Mouse (Mus musculus) stomach, postnatal 0 days (tissue): ENCODE measurements around the gene Ppp3ca. TPM values are rescaled to one million over a fixed set of nuclear protein-coding genes. Genes with fewer than 3 reads are reported as not detected.

Experiments
- ATAC-seq: fragments of 200-750 bp; cut with Nextera tagmentation; 2 replicates; pipeline ENCODE4 v1.8.0; 2017; ENCODE audit not compliant: low FRiP score, low TSS enrichment
- DNase-seq: peaks from one replicate; pipeline ENCODE4 v3.0.0-alpha.2; 2016; ENCODE audit warnings: low spot score
- H3K27ac ChIP-seq: fragments of 300-500 bp; sonication (generic); replicated peaks from 2 replicates; pipeline ENCODE4 v1.5.1; 2014; ENCODE audit warnings: mild to moderate bottlenecking, control low read depth
- H3K27me3 ChIP-seq: fragments of 300-500 bp; sonication (generic); 2 replicates; pipeline ENCODE4 v1.6.1; 2014; ENCODE audit warnings: low read length; ENCODE audit not compliant: control insufficient read depth, insufficient read depth
- H3K36me3 ChIP-seq: fragments of 300-500 bp; sonication (generic); 2 replicates; pipeline ENCODE4 v1.6.1; 2014; ENCODE audit warnings: low read length, mixed read lengths; ENCODE audit not compliant: control insufficient read depth, insufficient read depth
- H3K4me1 ChIP-seq: fragments of 300-500 bp; sonication (generic); replicated peaks from 2 replicates; pipeline ENCODE4 v1.6.1; 2014; ENCODE audit warnings: antibody characterized with exemption; ENCODE audit not compliant: control insufficient read depth, insufficient read depth
- H3K4me2 ChIP-seq: fragments of 300-500 bp; sonication (generic); replicated peaks from 2 replicates; pipeline ENCODE4 v1.6.1; 2014; ENCODE audit warnings: low read depth, mild to moderate bottlenecking, control low read depth, moderate library complexity
- H3K4me3 ChIP-seq: fragments of 300-500 bp; sonication (generic); 2 replicates; pipeline ENCODE4 v1.5.1; 2014; ENCODE audit warnings: low read depth, low read length, control low read depth
- H3K9ac ChIP-seq: fragments of 300-500 bp; sonication (generic); 2 replicates; pipeline ENCODE4 v1.6.1; 2014; ENCODE audit warnings: mild to moderate bottlenecking, low read length, control low read depth, mixed read lengths
- H3K9me3 ChIP-seq: fragments of 300-500 bp; sonication (generic); 2 replicates; pipeline ENCODE4 v1.6.1; 2016; ENCODE audit warnings: low read length; ENCODE audit not compliant: control insufficient read depth
- CTCF ChIP-seq: IDR thresholded peaks from 2 replicates; pipeline ENCODE4 v1.5.1; 2016; ENCODE audit warnings: antibody characterized with exemption, low read depth, mild to moderate bottlenecking, moderate library complexity
- EP300 ChIP-seq: optimal IDR thresholded peaks from 2 replicates; pipeline ENCODE3; 2016; ENCODE audit warnings: antibody characterized with exemption
- WGBS: fragments of 180-500 bp; shearing (Covaris S2); extraction: QIAGEN DNeasy Blood & Tissue Kit; methylation state at CpG from one replicate; pipeline ENCODE4 v1.1.7; 2014; 5-methylcytosine and 5-hydroxymethylcytosine counted together
- polyA plus RNA-seq: library from polyadenylated mRNA; unstranded; fragments of >200 nt; fragmentation: Nextera tagmentation; extraction: Ambion mirVana; gene quantifications from 2 replicates; pipeline ENCODE4 v1.2.1, GENCODE M21; 2015

The Ppp3ca gene
- polyA plus RNA-seq, 1 experiment from 2014 or later, result 50.2 TPM

- WGBS, result 40% methylated on average over 1 of the region's 1 CpGs
Measured at GRCm38 (mm10) chr3:136769486-136769882, 99.6 kb downstream of the Ppp3ca start.

GRCm38 (mm10) chr3:136771700-136772099 lies 101.8 kb downstream of the Ppp3ca start:
- H3K9me3 ChIP-seq, result no peaks in the 10 kb centered on the region
- no peaks in the 10 kb centered on the region for H3K27me3 ChIP-seq
- H3K9ac ChIP-seq, result no peak overlapping the region
- ATAC-seq (no peak), DNase-seq (no peak)
- 79% methylated on average over 5 of the region's 5 CpGs for WGBS
- no peak overlapping the region for H3K27ac ChIP-seq
- no peak overlapping the region for H3K4me3 ChIP-seq
- H3K4me1 ChIP-seq, result 0 out of 2 replicates have a peak, but pooled peaks cover 2% of the 10 kb centered on the region
- TF ChIP-seq CTCF (no peak), EP300 (no peak)
- H3K4me2 ChIP-seq, result no peak overlapping the region
- no peaks in the 10 kb centered on the region for H3K36me3 ChIP-seq

More at GRCm38 (mm10) chr3:136769486-136769882, 99.6 kb downstream of the Ppp3ca start:
- DNase-seq, result peak; percentile 64
- H3K9me3 ChIP-seq, result no peaks in the 10 kb centered on the region
- no peaks in the 10 kb centered on the region for H3K36me3 ChIP-seq
- 0 out of 2 replicates have a peak overlapping the region, but pooled peaks have one; percentile 40 for H3K27ac ChIP-seq
- H3K27me3 ChIP-seq, result no peaks in the 10 kb centered on the region
- H3K4me2 ChIP-seq, result no peak overlapping the region
- peak; percentile 92 for ATAC-seq
- no peak overlapping the region for H3K4me3 ChIP-seq
- H3K4me1 ChIP-seq, result 0 out of 2 replicates have a peak, but pooled peaks cover 2% of the 10 kb centered on the region
- H3K9ac ChIP-seq, result no peak overlapping the region
- no peak for TF ChIP-seq EP300
- TF ChIP-seq CTCF, result no peak; the same call in 1 of the 2 replicates

GRCm38 (mm10) chr3:136773217-136773616 lies 103.3 kb downstream of the Ppp3ca start:
- DNase-seq, result no peak
- no peaks in the 10 kb centered on the region for H3K27me3 ChIP-seq
- H3K9me3 ChIP-seq, result no peaks in the 10 kb centered on the region
- H3K4me3 ChIP-seq, result no peak overlapping the region
- TF ChIP-seq EP300 (no peak), CTCF (no peak)
- 0 out of 2 replicates have a peak, but pooled peaks cover 2% of the 10 kb centered on the region for H3K4me1 ChIP-seq
- no peak overlapping the region for H3K4me2 ChIP-seq
- no peak overlapping the region for H3K9ac ChIP-seq
- H3K27ac ChIP-seq, result no peak overlapping the region
- ATAC-seq, result no peak
- H3K36me3 ChIP-seq, result no peaks in the 10 kb centered on the region
- WGBS, result 83% methylated on average over 4 of the region's 4 CpGs

- Histone ChIP-seq H3K27ac (no peak overlapping the region), H3K36me3 (no peaks in the 10 kb centered on the region), H3K27me3 (no peaks in the 10 kb centered on the region), H3K4me1 (no peaks in the 10 kb centered on the region), H3K4me2 (no peak overlapping the region), H3K9ac (no peak overlapping the region), H3K4me3 (no peak overlapping the region), H3K9me3 (no peaks in the 10 kb centered on the region)
- DNase-seq (no peak), ATAC-seq (no peak)
- WGBS, result 67% methylated on average over 6 of the region's 6 CpGs
- no peak for TF ChIP-seq EP300
- TF ChIP-seq CTCF, result no peak
Measured at GRCm38 (mm10) chr3:136774196-136774595, 104.3 kb downstream of the Ppp3ca start.

- no peaks in the 10 kb centered on the region for H3K9me3 ChIP-seq
- ATAC-seq, result no peak
- H3K27me3 ChIP-seq, result no peaks in the 10 kb centered on the region
- 86% methylated on average over 4 of the region's 4 CpGs for WGBS
- DNase-seq, result no peak
- H3K4me3 ChIP-seq, result no peak overlapping the region
- no peak for TF ChIP-seq CTCF
- TF ChIP-seq EP300, result no peak
- no peaks in the 10 kb centered on the region for H3K4me1 ChIP-seq
- no peak overlapping the region for H3K27ac ChIP-seq
- no peak overlapping the region for H3K9ac ChIP-seq
- no peak overlapping the region for H3K4me2 ChIP-seq
- no peaks in the 10 kb centered on the region for H3K36me3 ChIP-seq
Measured at GRCm38 (mm10) chr3:136776525-136776924, 106.6 kb downstream of the Ppp3ca start.

- no peak for ATAC-seq
- Histone ChIP-seq H3K4me1 (no peaks in the 10 kb centered on the region), H3K27me3 (no peaks in the 10 kb centered on the region), H3K4me3 (no peak overlapping the region), H3K9ac (no peak overlapping the region), H3K27ac (no peak overlapping the region), H3K36me3 (no peaks in the 10 kb centered on the region), H3K4me2 (no peak overlapping the region), H3K9me3 (no peaks in the 10 kb centered on the region)
- WGBS, result 83% methylated on average over 7 of the region's 7 CpGs
- DNase-seq, result no peak
- TF ChIP-seq EP300 (no peak), CTCF (no peak)
Measured at GRCm38 (mm10) chr3:136777380-136777779, 107.5 kb downstream of the Ppp3ca start.
